Mouse (Mus musculus) c-Kit-positive CD71-positive TER-119-negative erythroid progenitor cells, embryonic 14.5 days (primary cell): ENCODE results near the gene Sox5.

Source experiments
- DNase-seq: peaks from one replicate; pipeline ENCODE4 v3.0.0-alpha.2; 2013; ENCODE audit warnings: low read depth

Gene Sox5

GRCm38 (mm10) chr6:144659115-144660108 is 122.4 kb downstream of the Sox5 start:
- no peak for DNase-seq

- no peak for DNase-seq
Measured at GRCm38 (mm10) chr6:144652876-144653275, 128.9 kb downstream of the Sox5 start.

GRCm38 (mm10) chr6:144648896-144649295 is 132.9 kb downstream of the Sox5 start:
- no peak for DNase-seq

GRCm38 (mm10) chr6:144648124-144648591 is 133.6 kb downstream of the Sox5 start:
- no peak for DNase-seq

- no peak for DNase-seq
Measured at GRCm38 (mm10) chr6:144646331-144646730, 135.4 kb downstream of the Sox5 start.

GRCm38 (mm10) chr6:144645796-144646195 is 136.0 kb downstream of the Sox5 start:
- no peak for DNase-seq

GRCm38 (mm10) chr6:144644711-144645110 is 137.1 kb downstream of the Sox5 start:
- DNase-seq: peak; percentile 13

GRCm38 (mm10) chr6:144643601-144644000 is 138.2 kb downstream of the Sox5 start:
- DNase-seq: no peak

GRCm38 (mm10) chr6:144641888-144642287 is 139.9 kb downstream of the Sox5 start:
- DNase-seq: no peak

GRCm38 (mm10) chr6:144640591-144640990 is 141.2 kb downstream of the Sox5 start:
- no peak for DNase-seq

GRCm38 (mm10) chr6:144638547-144638946 is 143.2 kb downstream of the Sox5 start:
- no peak for DNase-seq

GRCm38 (mm10) chr6:144627539-144628115 is 154.2 kb downstream of the Sox5 start:
- no peak for DNase-seq

- no peak for DNase-seq
Measured at GRCm38 (mm10) chr6:144621089-144621769, 160.5 kb downstream of the Sox5 start.

- DNase-seq: no peak
Measured at GRCm38 (mm10) chr6:144611383-144611791, 170.4 kb downstream of the Sox5 start.

GRCm38 (mm10) chr6:144610878-144611277 is 170.9 kb downstream of the Sox5 start:
- DNase-seq: peak; percentile 6

GRCm38 (mm10) chr6:144602883-144603282 is 178.9 kb downstream of the Sox5 start:
- DNase-seq: no peak

GRCm38 (mm10) chr6:144600351-144600750 is 181.4 kb downstream of the Sox5 start:
- DNase-seq: no peak

GRCm38 (mm10) chr6:144598324-144598973 is 183.3 kb downstream of the Sox5 start:
- DNase-seq: no peak

GRCm38 (mm10) chr6:144596536-144597210 is 185.1 kb downstream of the Sox5 start:
- DNase-seq: no peak

GRCm38 (mm10) chr6:144584854-144585253 is 196.9 kb downstream of the Sox5 start:
- no peak for DNase-seq

- no peak for DNase-seq
Measured at GRCm38 (mm10) chr6:144584074-144584840, 197.5 kb downstream of the Sox5 start.
